Mouse (Mus musculus) MEL (cell line): ENCODE measurements around the gene Aip. TPM values are rescaled to one million over a fixed set of nuclear protein-coding genes. Genes with fewer than 3 reads are reported as not detected.

Source experiments
- DNase-seq: peaks from one replicate; pipeline ENCODE4 v3.0.0; 2011; ENCODE audit warnings: low read depth, low spot score
- H3K27ac ChIP-seq: 2 replicates; pipeline ENCODE4 v1.5.1; 2012; ENCODE audit warnings: low read depth, mild to moderate bottlenecking, control low read depth, low read length, moderate library complexity; ENCODE audit not compliant: control insufficient read depth
- H3K27me3 ChIP-seq, 2 experiments: fragments of 150-350 bp in 1 of 2; sonication (generic) in 1 of 2; 2 replicates each; pipeline ENCODE4 v1.6.1; 2012; ENCODE audit warnings: low read length in 2 of 2, mild to moderate bottlenecking in 2 of 2, improper control_type of control experiment in 1 of 2, moderate library complexity in 1 of 2; ENCODE audit not compliant: insufficient read depth in 2 of 2, control insufficient read depth in 1 of 2
- H3K36me3 ChIP-seq, 2 experiments: 2 replicates each; pipeline ENCODE4 v1.6.1; 2012 to 2014; ENCODE audit warnings: low read length in 2 of 2, improper control_type of control experiment in 1 of 2, inconsistent platforms in 1 of 2, mild to moderate bottlenecking in 1 of 2; ENCODE audit not compliant: insufficient read depth in 2 of 2, control insufficient read depth in 1 of 2
- H3K4me1 ChIP-seq, 2 experiments: fragments of 150-350 bp in 1 of 2; sonication (generic) in 1 of 2; 2 replicates each; pipeline ENCODE4 v1.6.1; 2012; ENCODE audit warnings: low read length in 2 of 2, improper control_type of control experiment in 1 of 2, mild to moderate bottlenecking in 1 of 2; ENCODE audit not compliant: insufficient read depth in 2 of 2, control insufficient read depth in 1 of 2
- H3K4me3 ChIP-seq, 2 experiments: fragments of 150-350 bp in 1 of 2; sonication (generic) in 1 of 2; 2 replicates each; pipeline ENCODE4 v1.5.1; 2012; ENCODE audit warnings: low read depth in 2 of 2, low read length in 2 of 2, mild to moderate bottlenecking in 2 of 2, moderate library complexity in 2 of 2, control low read depth in 1 of 2, improper control_type of control experiment in 1 of 2; ENCODE audit not compliant: control insufficient read depth in 1 of 2, insufficient read depth in 1 of 2
- H3K79me2 ChIP-seq: 2 replicates; pipeline ENCODE4 v1.6.1; 2012; ENCODE audit warnings: mild to moderate bottlenecking, low read length, moderate library complexity; ENCODE audit not compliant: control insufficient read depth, poor library complexity, insufficient read depth
- H3K9ac ChIP-seq: 2 replicates; pipeline ENCODE4 v1.6.1; 2012; ENCODE audit warnings: low read depth, mild to moderate bottlenecking, control low read depth, low read length, moderate library complexity; ENCODE audit not compliant: control insufficient read depth, poor library complexity, severe bottlenecking
- H3K9me3 ChIP-seq: fragments of 150-350 bp; sonication (generic); replicated peaks from 2 replicates; pipeline ENCODE4 v1.6.1; 2012; ENCODE audit warnings: mild to moderate bottlenecking, low read length, improper control_type of control experiment, moderate library complexity; ENCODE audit not compliant: insufficient read depth
- BHLHE40 ChIP-seq: IDR thresholded peaks from 2 replicates; pipeline ENCODE4 v1.6.1; 2012; ENCODE audit warnings: low read depth, mild to moderate bottlenecking, inconsistent platforms, low read length, improper control_type of control experiment, borderline replicate concordance
- CHD1 ChIP-seq: IDR thresholded peaks from 2 replicates; pipeline ENCODE4 v1.6.1; 2012; ENCODE audit warnings: low read depth, mild to moderate bottlenecking, inconsistent platforms, low read length, improper control_type of control experiment
- CTCF ChIP-seq, 3 experiments: IDR thresholded peaks in 2 of 3; conservative IDR thresholded peaks in 1 of 3; 2 replicates each; pipeline ENCODE4 v1.5.1; 2011 to 2012; ENCODE audit warnings: low read length in 3 of 3, low read depth in 2 of 3, mild to moderate bottlenecking in 2 of 3, improper control_type of control experiment in 1 of 3, inconsistent platforms in 1 of 3, mixed read lengths in 1 of 3, moderate library complexity in 1 of 3; ENCODE audit not compliant: control insufficient read depth in 1 of 3, insufficient read depth in 1 of 3, poor library complexity in 1 of 3, severe bottlenecking in 1 of 3
- EP300 ChIP-seq, 2 experiments: IDR thresholded peaks; 2 replicates each; pipeline ENCODE4 v1.6.1; 2011; ENCODE audit warnings: improper control_type of control experiment in 2 of 2, low read length in 2 of 2, low read depth in 1 of 2, mild to moderate bottlenecking in 1 of 2
- ETS1 ChIP-seq: IDR thresholded peaks from 2 replicates; pipeline ENCODE4 v1.6.1; 2012; ENCODE audit warnings: low read depth, mild to moderate bottlenecking, inconsistent platforms, low read length, improper control_type of control experiment, moderate library complexity
- GABPA ChIP-seq: IDR thresholded peaks from 2 replicates; pipeline ENCODE4 v1.6.1; 2012; ENCODE audit warnings: low read depth, mild to moderate bottlenecking, inconsistent platforms, low read length, improper control_type of control experiment, moderate library complexity
- GATA1 ChIP-seq: IDR thresholded peaks from 2 replicates; pipeline ENCODE4 v1.6.1; 2011; ENCODE audit warnings: low read depth, low read length, improper control_type of control experiment
- HCFC1 ChIP-seq: IDR thresholded peaks from 2 replicates; pipeline ENCODE4 v1.6.1; 2012; ENCODE audit warnings: low read depth, mild to moderate bottlenecking, inconsistent platforms, low read length, improper control_type of control experiment, moderate library complexity
- MAFK ChIP-seq: IDR thresholded peaks from 2 replicates; pipeline ENCODE4 v1.6.1; 2011; ENCODE audit warnings: low read depth, mild to moderate bottlenecking, low read length, improper control_type of control experiment, borderline replicate concordance
- MAX ChIP-seq: IDR thresholded peaks from 2 replicates; pipeline ENCODE4 v1.6.1; 2011; ENCODE audit warnings: low read length, improper control_type of control experiment
- MYB ChIP-seq: IDR thresholded peaks from 2 replicates; pipeline ENCODE4 v1.6.1; 2011; ENCODE audit warnings: mild to moderate bottlenecking, low read depth, low read length, improper control_type of control experiment
- MYC ChIP-seq: IDR thresholded peaks from 2 replicates; pipeline ENCODE4 v1.6.1; 2011; ENCODE audit warnings: low read depth, mild to moderate bottlenecking, low read length, improper control_type of control experiment, moderate library complexity
- POLR2AphosphoS5 ChIP-seq: IDR thresholded peaks from 2 replicates; pipeline ENCODE4 v1.6.1; 2012; ENCODE audit warnings: low read depth, borderline replicate concordance, mild to moderate bottlenecking, inconsistent platforms, low read length, moderate library complexity, mixed read lengths
- RCOR1 ChIP-seq: IDR thresholded peaks from 2 replicates; pipeline ENCODE4 v1.6.1; 2012; ENCODE audit warnings: low read depth, mild to moderate bottlenecking, inconsistent platforms, low read length, improper control_type of control experiment
- SIN3A ChIP-seq: IDR thresholded peaks from 2 replicates; pipeline ENCODE4 v1.6.1; 2012; ENCODE audit warnings: low read length, improper control_type of control experiment, inconsistent platforms
- TAL1 ChIP-seq: IDR thresholded peaks from 2 replicates; pipeline ENCODE4 v1.6.1; 2012; ENCODE audit warnings: mild to moderate bottlenecking, inconsistent platforms, low read length, moderate library complexity, mixed read lengths
- TBP ChIP-seq: IDR thresholded peaks from 2 replicates; pipeline ENCODE4 v1.8.0; 2011; ENCODE audit warnings: low read depth, low read length, improper control_type of control experiment
- TCF12 ChIP-seq: IDR thresholded peaks from 2 replicates; pipeline ENCODE4 v1.6.1; 2014; ENCODE audit warnings: low read depth, mild to moderate bottlenecking, inconsistent platforms, low read length, improper control_type of control experiment, moderate library complexity
- USF1 ChIP-seq: IDR thresholded peaks from 2 replicates; pipeline ENCODE4 v1.6.1; 2014; ENCODE audit warnings: low read depth, mild to moderate bottlenecking, inconsistent platforms, low read length, improper control_type of control experiment, moderate library complexity
- ZC3H11A ChIP-seq: IDR thresholded peaks from 2 replicates; pipeline ENCODE4 v1.6.1; 2012; ENCODE audit warnings: low read depth, mild to moderate bottlenecking, inconsistent platforms, low read length, improper control_type of control experiment
- ZKSCAN1 ChIP-seq: IDR thresholded peaks from 2 replicates; pipeline ENCODE4 v1.6.1; 2012; ENCODE audit warnings: low read depth, mild to moderate bottlenecking, inconsistent platforms, low read length, improper control_type of control experiment, moderate library complexity
- ZNF384 ChIP-seq: IDR thresholded peaks from 2 replicates; pipeline ENCODE4 v1.6.1; 2012; ENCODE audit warnings: low read depth, mild to moderate bottlenecking, inconsistent platforms, low read length, improper control_type of control experiment
- polyA plus RNA-seq, 2 experiments: library from polyadenylated mRNA; stranded (reverse) in 1 of 2; unstranded in 1 of 2; fragments of >175 nt in 1 of 2; fragments of >200 nt in 1 of 2; gene quantifications; 2 replicates each; pipeline versions ENCODE4 v1.2.1 to v1.2.4; 2012; ENCODE audit warnings: low replicate concordance in 2 of 2, low read depth in 1 of 2; ENCODE audit not compliant: insufficient read length in 2 of 2, insufficient read depth in 1 of 2, missing spikeins in 1 of 2
- total RNA-seq: library from RNA; depleted of rRNA; stranded (reverse); fragments of 300-350 nt; gene quantifications from 2 replicates; pipeline ENCODE4 v1.2.3, GENCODE M21; 2012

The Aip gene
- total and polyA plus RNA-seq, 3 experiments: 37.8 to 101 TPM; not detected in 1

DNA sequence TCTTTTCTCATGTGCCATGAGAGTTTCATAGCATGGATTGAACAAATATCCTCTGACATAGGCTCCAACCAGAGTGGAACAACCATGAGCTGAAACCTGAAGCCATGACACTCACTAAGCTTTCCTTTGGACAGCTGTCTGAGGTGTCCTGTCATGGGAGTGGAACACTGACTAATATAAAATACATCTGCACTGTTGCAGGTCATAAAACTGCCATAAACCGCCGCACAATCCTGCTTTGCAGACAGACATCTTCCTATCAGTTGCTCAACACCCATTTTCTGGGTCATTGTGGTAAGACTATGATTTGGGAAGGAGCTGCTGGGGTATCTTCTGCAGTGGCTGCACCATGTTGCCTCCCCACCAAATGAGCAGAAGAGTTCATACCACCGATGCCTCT is 32.9 kb downstream of the Aip start:
- H3K9ac ChIP-seq: no peak overlapping the region
- H3K27me3 ChIP-seq: no peaks in the 10 kb centered on the region
- H3K27ac ChIP-seq: no peak overlapping the region
- H3K4me1 ChIP-seq: peaks cover 0 to 9% of the 10 kb centered on the region in 2 experiments; a peak in 3 of 4 replicates
- H3K79me2 ChIP-seq: peaks cover 2% of the 10 kb centered on the region; the same call in 1 of the 2 replicates
- no peaks in the 10 kb centered on the region for H3K9me3 ChIP-seq
- DNase-seq: peak; percentile 44
- peaks cover 0 to 17% of the 10 kb centered on the region in 2 experiments; a peak in 2 of 4 replicates for H3K36me3 ChIP-seq
- no peak overlapping the region for H3K4me3 ChIP-seq
- TF ChIP-seq ZC3H11A (no peak), POLR2AphosphoS5 (no peak), MYB (peak; percentile 83), TAL1 (peak; percentile 49), TBP (0 out of 2 replicates have a peak, but pooled peaks have one; percentile 12), MYC (no peak), EP300 (IDR thresholded peaks at IDR 0.05; ENCODE audit: low read depth in 1 of 2, low read length in 2 of 2) (peak; percentile 52 to 82; a peak in 3 of 4 replicates), GATA1 (0 out of 2 replicates have a peak, but pooled peaks have one; percentile 17), HCFC1 (no peak), CHD1 (no peak), TCF12 (peak; percentile 77), USF1 (no peak), MAX (no peak), CTCF (IDR thresholded peaks at IDR 0.05 in 2 of 3, conservative IDR thresholded peaks at IDR 0.05 in 1 of 3; ENCODE audit: control insufficient read depth in 1 of 3, insufficient read depth in 1 of 3, low read depth in 2 of 3, low read length in 3 of 3, poor library complexity in 1 of 3, severe bottlenecking in 1 of 3) (no peak), ETS1 (peak; percentile 54), ZNF384 (no peak), ZKSCAN1 (no peak), SIN3A (peak; percentile 41; the same call in 1 of the 2 replicates), RCOR1 (peak; percentile 59; the same call in 1 of the 2 replicates), GABPA (no peak)

DNA sequence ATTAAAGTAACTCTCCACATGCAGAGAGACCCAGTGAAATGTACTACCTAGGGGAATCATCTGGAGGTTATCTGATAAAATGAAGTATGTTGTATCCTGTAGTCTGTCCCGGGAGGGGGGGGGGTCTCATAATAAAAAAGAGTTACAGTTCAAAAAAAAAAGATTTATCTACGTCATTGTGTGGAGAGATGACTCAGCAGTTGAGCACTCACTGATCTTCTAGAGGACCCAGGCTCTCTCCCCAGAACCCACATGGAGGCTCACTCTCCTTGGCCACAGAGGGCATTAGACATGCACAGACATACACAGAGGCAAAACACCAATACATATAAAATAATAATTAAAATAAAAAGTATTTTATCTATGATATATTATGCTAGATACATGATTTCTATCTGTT is 34.3 kb downstream of the Aip start:
- Histone ChIP-seq H3K4me1 (peaks cover 0 to 6% of the 10 kb centered on the region in 2 experiments; a peak in 2 of 4 replicates), H3K9me3 (no peaks in the 10 kb centered on the region), H3K27me3 (no peaks in the 10 kb centered on the region), H3K27ac (no peak overlapping the region), H3K4me3 (no peak overlapping the region), H3K79me2 (no peaks in the 10 kb centered on the region), H3K9ac (no peak overlapping the region), H3K36me3 (peaks cover 0 to 15% of the 10 kb centered on the region in 2 experiments; a peak in 2 of 4 replicates)
- TF ChIP-seq ZNF384 (peak; percentile 62), BHLHE40 (no peak), MAFK (no peak), ETS1 (0 out of 2 replicates have a peak, but pooled peaks have one; percentile 8)
- peak; percentile 32 for DNase-seq
